Mouse (Mus musculus) heart, adult 2 months (tissue): ENCODE measurements at regions not wholly inside any gene's neighbourhood (a gene's known extent, or its start where the extent isn't known, plus 50 kb on each side); places are given as distances from the start of the nearest gene placed in this dataset.

Experiments used
- DNase-seq, 2 experiments: peaks; one replicate each; pipeline ENCODE4 v3.0.0; 2021
- H3K27ac ChIP-seq: fragments of 200-600 bp; 2 replicates; pipeline ENCODE4 v1.8.1; 2022
- H3K27me3 ChIP-seq: fragments of 200-500 bp; 2 replicates; pipeline ENCODE4 v1.6.1; 2012; ENCODE audit warnings: mild to moderate bottlenecking, low read length, inconsistent platforms, mixed read lengths; ENCODE audit not compliant: control insufficient read depth, insufficient read depth
- H3K36me3 ChIP-seq: fragments of 200-500 bp; 2 replicates; pipeline ENCODE4 v1.6.1; 2012; ENCODE audit warnings: low read length, inconsistent platforms; ENCODE audit not compliant: control insufficient read depth, insufficient read depth
- H3K4me1 ChIP-seq: fragments of 200-500 bp; 2 replicates; pipeline ENCODE4 v1.6.1; 2011; ENCODE audit warnings: low read length; ENCODE audit not compliant: control insufficient read depth, insufficient read depth
- H3K4me3 ChIP-seq: fragments of 200-600 bp; 2 replicates; pipeline ENCODE4 v1.8.1; 2022
- H3K79me2 ChIP-seq: fragments of 200-500 bp; replicated peaks from 2 replicates; pipeline ENCODE4 v1.6.1; 2012; ENCODE audit warnings: mild to moderate bottlenecking, inconsistent platforms, low read length, moderate library complexity, mixed read lengths; ENCODE audit not compliant: control insufficient read depth, insufficient read depth
- H3K9ac ChIP-seq: fragments of 200-500 bp; 2 replicates; pipeline ENCODE4 v1.6.1; 2012; ENCODE audit warnings: low read depth, mild to moderate bottlenecking, control low read depth, inconsistent platforms, low read length, mixed read lengths
- CTCF ChIP-seq: fragments of 200-600 bp; IDR thresholded peaks from 2 replicates; pipeline ENCODE4 v1.8.1; 2022; ENCODE audit warnings: antibody characterized with exemption, mild to moderate bottlenecking, moderate library complexity
- EP300 ChIP-seq: fragments of 200-500 bp; IDR thresholded peaks from 2 replicates; pipeline ENCODE4 v1.6.1; 2011; ENCODE audit warnings: low read depth, low read length, control low read depth; ENCODE audit not compliant: insufficient read depth
- POLR2A ChIP-seq: fragments of 200-500 bp; IDR thresholded peaks from 2 replicates; pipeline ENCODE4 v1.6.1; 2011; ENCODE audit warnings: mild to moderate bottlenecking, low read depth, low read length, control low read depth; ENCODE audit not compliant: insufficient read depth
- WGBS: fragments of 180-500 bp; shearing (Covaris S2); methylation state at CpG from one replicate; pipeline ENCODE4 v1.1.7; 2018; 5-methylcytosine and 5-hydroxymethylcytosine counted together
- intact Hi-C: fragments of 180-260 bp; cut with DNase I; formaldehyde crosslinking; loops from one replicate; pipeline ENCODE4 v1.15.1; 2025

DNA sequence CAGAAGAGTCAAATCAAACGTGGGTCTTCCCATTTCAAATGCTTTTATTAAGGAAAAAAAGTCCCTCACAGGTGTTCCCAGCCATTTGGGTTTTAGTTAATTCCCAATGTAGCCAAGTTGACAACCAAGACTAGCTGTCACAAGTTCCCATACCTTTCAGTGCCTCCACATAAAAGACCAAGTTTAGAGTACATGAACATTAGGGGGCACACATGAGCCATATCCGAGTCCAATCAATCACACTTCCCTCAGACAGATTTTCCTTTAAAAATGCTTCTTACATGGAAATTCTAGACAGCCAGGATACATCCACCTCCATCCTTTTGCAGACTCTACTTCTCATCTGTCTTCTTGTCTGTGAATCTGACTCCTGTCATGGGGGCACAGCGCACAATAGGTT, 238.1 kb downstream of the Gm765 start:
- Histone ChIP-seq H3K4me1 (no peaks in the 10 kb centered on the region), H3K27me3 (no peaks in the 10 kb centered on the region), H3K4me3 (no peak overlapping the region), H3K27ac (no peak overlapping the region), H3K79me2 (no peaks in the 10 kb centered on the region), H3K36me3 (no peaks in the 10 kb centered on the region), H3K9ac (no peak overlapping the region)
- WGBS: 49% methylated on average over 3 of the region's 3 CpGs
- intact Hi-C loops: loop anchor here (2.0 to 10.0 kb wide), 2 partner anchors 280 to 350 kb away; no protein-coding TSS in a partner anchor
- TF ChIP-seq EP300 (no peak), POLR2A (no peak), CTCF (no peak)
- DNase-seq: no peak

GRCm38 (mm10) chr6:98101023-98101422, 241.5 kb downstream of the Gm765 start:
- H3K4me3 ChIP-seq: no peak overlapping the region
- no peaks in the 10 kb centered on the region for H3K27me3 ChIP-seq
- no peak overlapping the region for H3K9ac ChIP-seq
- no peak for DNase-seq
- H3K4me1 ChIP-seq: no peaks in the 10 kb centered on the region
- no peak for TF ChIP-seq POLR2A
- TF ChIP-seq EP300: no peak
- TF ChIP-seq CTCF: no peak
- intact Hi-C loops: loop anchor here (10.0 kb wide), 1 partner anchor 346 kb away; no protein-coding TSS in a partner anchor
- H3K27ac ChIP-seq: no peak overlapping the region
- H3K36me3 ChIP-seq: no peaks in the 10 kb centered on the region
- WGBS: 76% methylated on average over 4 of the region's 4 CpGs
- H3K79me2 ChIP-seq: no peaks in the 10 kb centered on the region

GRCm38 (mm10) chr6:98099126-98099525, 243.4 kb downstream of the Gm765 start:
- 88% methylated on average over 9 of the region's 9 CpGs for whole genome bisulfite sequencing
- Histone ChIP-seq H3K79me2 (no peaks in the 10 kb centered on the region), H3K36me3 (no peaks in the 10 kb centered on the region), H3K4me3 (no peak overlapping the region), H3K27me3 (no peaks in the 10 kb centered on the region), H3K9ac (no peak overlapping the region), H3K27ac (no peak overlapping the region), H3K4me1 (no peaks in the 10 kb centered on the region)
- intact Hi-C loops: no loop called here
- no peak for DNase-seq
- TF ChIP-seq POLR2A (no peak), CTCF (no peak), EP300 (no peak)

- no peak overlapping the region for H3K9ac ChIP-seq
- 44% methylated on average over 4 of the region's 4 CpGs for WGBS
- no peak overlapping the region for H3K4me3 ChIP-seq
- intact Hi-C loops: no loop called here
- no peaks in the 10 kb centered on the region for H3K79me2 ChIP-seq
- no peaks in the 10 kb centered on the region for H3K27me3 ChIP-seq
- no peak for DNase-seq
- TF ChIP-seq CTCF: no peak
- TF ChIP-seq POLR2A: no peak
- TF ChIP-seq EP300: no peak
- H3K36me3 ChIP-seq: no peaks in the 10 kb centered on the region
- no peaks in the 10 kb centered on the region for H3K4me1 ChIP-seq
- no peak overlapping the region for H3K27ac ChIP-seq
Measured at GRCm38 (mm10) chr6:98095243-98095642, 247.3 kb downstream of the Gm765 start.

DNA sequence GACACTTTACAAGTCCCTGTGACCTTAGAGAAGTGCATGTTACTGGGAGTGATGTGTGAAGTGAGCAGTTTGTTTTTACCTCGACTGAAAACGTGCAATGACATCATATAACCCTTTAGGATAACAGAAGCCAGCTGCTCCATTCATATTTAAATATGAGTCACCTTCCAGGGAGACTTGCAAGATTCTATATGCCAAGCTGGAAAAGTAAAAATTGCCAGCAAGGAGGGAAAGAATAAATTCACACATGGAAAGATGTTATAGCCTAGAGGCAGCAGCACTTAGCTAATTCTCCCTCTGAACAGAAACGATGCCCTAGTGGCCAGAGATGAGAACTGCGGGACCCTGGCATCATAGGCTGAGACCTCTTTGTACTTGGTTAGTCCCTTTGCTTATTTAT, 253.4 kb downstream of the Gm765 start:
- Histone ChIP-seq H3K4me3 (no peak overlapping the region), H3K27ac (no peak overlapping the region), H3K36me3 (no peaks in the 10 kb centered on the region), H3K27me3 (no peaks in the 10 kb centered on the region), H3K79me2 (no peaks in the 10 kb centered on the region), H3K4me1 (no peaks in the 10 kb centered on the region), H3K9ac (no peak overlapping the region)
- TF ChIP-seq POLR2A (no peak), CTCF (peak; percentile 66)
- no peak for DNase-seq
- intact Hi-C loops: no loop called here
- WGBS: 39% methylated on average over 4 of the region's 4 CpGs

GRCm38 (mm10) chr6:98080076-98080475, 262.5 kb downstream of the Gm765 start:
- no peak for TF ChIP-seq EP300
- TF ChIP-seq POLR2A: no peak
- TF ChIP-seq CTCF: no peak
- Histone ChIP-seq H3K79me2 (no peaks in the 10 kb centered on the region), H3K27ac (no peak overlapping the region), H3K4me3 (no peak overlapping the region), H3K9ac (no peak overlapping the region), H3K36me3 (no peaks in the 10 kb centered on the region), H3K27me3 (no peaks in the 10 kb centered on the region), H3K4me1 (no peaks in the 10 kb centered on the region)
- no peak for DNase-seq
- intact Hi-C loops: no loop called here
- 72% methylated on average over 4 of the region's 4 CpGs for WGBS
